ENCODE assay signal across 33 mouse cellular contexts in the genomic region with DNA sequence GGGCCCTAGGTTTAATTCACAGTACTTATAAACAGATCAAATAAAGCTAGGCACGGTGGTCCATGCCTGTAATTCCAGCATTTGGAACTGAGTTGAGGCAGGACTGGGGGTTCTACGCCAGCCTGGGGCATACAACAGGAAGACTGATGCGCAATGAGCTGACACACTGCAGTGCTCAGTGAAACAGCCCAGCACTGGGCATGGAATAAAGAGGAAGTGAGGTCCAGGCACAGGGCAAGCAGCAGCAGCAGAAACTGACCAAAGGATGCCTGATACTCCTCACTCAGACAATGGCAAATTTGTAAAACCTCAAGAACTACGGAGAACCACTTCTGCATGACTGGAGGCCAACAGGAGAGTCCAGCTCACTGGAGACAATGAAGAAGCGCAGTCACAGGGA. TPM values are rescaled to one million over a fixed set of nuclear protein-coding genes. Genes with fewer than 3 reads are reported as not detected.
A peak's percentile ranks its signal among the peaks of the same experiment; 100 is the strongest.
DNase-seq lines count a peak whose midpoint lies in the region; ATAC-seq and TF ChIP-seq lines count a peak whose summit lies in the region.
"Had no signal": no experiment of that assay in that cellular context is flagged by ENCODE, and none has a peak within 500 bp of the region (broad histone marks: within the 10 kb centered on the region; RNA-seq: fewer than 3 reads in every experiment).

No protein-coding gene starts in this region.

- TF ChIP-seq CTCF in heart, adult 2 months (IDR thresholded peaks at IDR 0.05): no peak
- no peak for TF ChIP-seq CTCF in G1E (IDR thresholded peaks at IDR 0.05; ENCODE audit: low read depth, low read length)
- TF ChIP-seq CTCF in stomach, postnatal 0 days (IDR thresholded peaks at IDR 0.05; ENCODE audit: low read depth): no peak

- H3K4me3 ChIP-seq in heart, adult 2 months: no peak overlapping the region
- no peak overlapping the region for H3K4me3 ChIP-seq in G1E (ENCODE audit: low read depth, low read length)
- H3K4me3 ChIP-seq in stomach, postnatal 0 days (ENCODE audit: low read depth, low read length): no peak overlapping the region
- H3K4me3 ChIP-seq: embryonic facial prominence, embryonic 10.5 days; embryonic facial prominence, embryonic 15.5 days; heart, embryonic 10.5 days; heart, embryonic 15.5 days; hindbrain, embryonic 12.5 days; intestine, embryonic 15.5 days; limb, embryonic 12.5 days; liver, embryonic 12.5 days; midbrain, embryonic 10.5 days; midbrain, embryonic 15.5 days had no signal

- no peak overlapping the region for H3K4me2 ChIP-seq in stomach, postnatal 0 days (replicated peaks; ENCODE audit: low read depth)
- H3K4me2 ChIP-seq: embryonic facial prominence, embryonic 15.5 days; heart, embryonic 15.5 days; hindbrain, embryonic 12.5 days; intestine, embryonic 15.5 days; limb, embryonic 12.5 days; liver, embryonic 12.5 days; midbrain, embryonic 15.5 days had no signal

- no peak for TF ChIP-seq EP300 in heart, adult 2 months (IDR thresholded peaks at IDR 0.05; ENCODE audit: insufficient read depth, low read depth, low read length)
- TF ChIP-seq EP300 in stomach, postnatal 0 days (optimal IDR thresholded peaks at IDR 0.05): no peak

- WGBS in heart, adult 2 months: 63% methylated on average over 5 of the region's 5 CpGs
- WGBS in stomach, postnatal 0 days: 67% methylated on average over 5 of the region's 5 CpGs

- H3K27me3 ChIP-seq in heart, adult 2 months (ENCODE audit: control insufficient read depth, insufficient read depth, low read length): no peaks in the 10 kb centered on the region
- H3K27me3 ChIP-seq in G1E (ENCODE audit: insufficient read depth, low read length): no peaks in the 10 kb centered on the region
- H3K27me3 ChIP-seq in stomach, postnatal 0 days (ENCODE audit: control insufficient read depth, insufficient read depth, low read length): no peaks in the 10 kb centered on the region
- H3K27me3 ChIP-seq: embryonic facial prominence, embryonic 15.5 days; heart, embryonic 15.5 days; intestine, embryonic 15.5 days; limb, embryonic 12.5 days; liver, embryonic 12.5 days; midbrain, embryonic 15.5 days had no signal

- H3K4me1 ChIP-seq in heart, adult 2 months (ENCODE audit: control insufficient read depth, insufficient read depth, low read length): peaks cover 42% of the 10 kb centered on the region
- H3K4me1 ChIP-seq in G1E (ENCODE audit: insufficient read depth, low read depth, low read length): peaks cover 5% of the 10 kb centered on the region
- H3K4me1 ChIP-seq in stomach, postnatal 0 days (replicated peaks; ENCODE audit: control insufficient read depth, insufficient read depth): peaks cover 7% of the 10 kb centered on the region; the same call in 1 of the 2 replicates
- H3K4me1 ChIP-seq: intestine, embryonic 15.5 days had no signal

- H3K9me3 ChIP-seq in G1E (replicated peaks): no peaks in the 10 kb centered on the region
- no peaks in the 10 kb centered on the region for H3K9me3 ChIP-seq in stomach, postnatal 0 days (ENCODE audit: control insufficient read depth, low read length)
- H3K9me3 ChIP-seq: embryonic facial prominence, embryonic 10.5 days; embryonic facial prominence, embryonic 15.5 days; heart, embryonic 10.5 days; heart, embryonic 15.5 days; hindbrain, embryonic 12.5 days; intestine, embryonic 15.5 days; limb, embryonic 12.5 days; liver, embryonic 12.5 days; midbrain, embryonic 10.5 days; midbrain, embryonic 15.5 days had no signal

- intact Hi-C loops in heart, adult 2 months (cut with DNase I): no loop called here
- intact Hi-C loops in heart, postnatal 36 days (cut with DNase I): no loop called here

- peaks cover 13% of the 10 kb centered on the region for H3K79me2 ChIP-seq in heart, adult 2 months (replicated peaks; ENCODE audit: control insufficient read depth, insufficient read depth, low read length)

- no peak for TF ChIP-seq POLR2A in heart, adult 2 months (IDR thresholded peaks at IDR 0.05; ENCODE audit: insufficient read depth, low read depth, low read length)

- peaks cover 22% of the 10 kb centered on the region for H3K36me3 ChIP-seq in heart, adult 2 months (ENCODE audit: control insufficient read depth, insufficient read depth, low read length)
- peaks cover 87% of the 10 kb centered on the region for H3K36me3 ChIP-seq in G1E (replicated peaks)
- peaks cover 6% of the 10 kb centered on the region; the same call in 1 of the 2 replicates for H3K36me3 ChIP-seq in stomach, postnatal 0 days (ENCODE audit: control insufficient read depth, insufficient read depth, low read length)
- H3K36me3 ChIP-seq: hindbrain, embryonic 12.5 days; intestine, embryonic 15.5 days; midbrain, embryonic 10.5 days; midbrain, embryonic 15.5 days had no signal

- peak overlapping the region; percentile 91 for H3K27ac ChIP-seq in heart, adult 2 months
- H3K27ac ChIP-seq in stomach, postnatal 0 days (replicated peaks): 0 out of 2 replicates have a peak overlapping the region, but pooled peaks have one; percentile 13
- H3K27ac ChIP-seq: embryonic facial prominence, embryonic 15.5 days; heart, embryonic 10.5 days; heart, embryonic 15.5 days; hindbrain, embryonic 12.5 days; hindbrain, postnatal 0 days; intestine, embryonic 15.5 days; kidney, postnatal 0 days; limb, embryonic 12.5 days; liver, embryonic 12.5 days; macrophage; midbrain, embryonic 10.5 days; midbrain, embryonic 15.5 days had no signal

- H3K9ac ChIP-seq in heart, adult 2 months (ENCODE audit: low read depth, low read length): no peak overlapping the region
- no peak overlapping the region for H3K9ac ChIP-seq in stomach, postnatal 0 days (ENCODE audit: low read length)
- H3K9ac ChIP-seq: embryonic facial prominence, embryonic 15.5 days; heart, embryonic 15.5 days; hindbrain, embryonic 12.5 days; intestine, embryonic 15.5 days; limb, embryonic 12.5 days; liver, embryonic 12.5 days; liver, postnatal 0 days; midbrain, embryonic 15.5 days had no signal

- peak; percentile 25; the same call in 1 of the 2 replicates for ATAC-seq in G1E (ENCODE audit: extremely low read depth, insufficient number of reproducible peaks, low FRiP score, poor library complexity, severe bottlenecking)
- ATAC-seq in common myeloid progenitor, adult 5-6 weeks (replicated peaks; ENCODE audit: low read depth, poor library complexity, severe bottlenecking): peak; percentile 79
- no peak for ATAC-seq in stomach, postnatal 0 days (ENCODE audit: low FRiP score, low TSS enrichment)
- ATAC-seq: activated CD4-positive, CD25-positive, alpha-beta regulatory T cell, adult 4 months; forebrain, embryonic 14.5 days; hindbrain, postnatal 0 days; intestine, embryonic 15.5 days; liver, embryonic 12.5 days; liver, postnatal 0 days; lung, postnatal 0 days; midbrain, embryonic 15.5 days had no signal

- DNase-seq in heart, adult 2 months: no peak
- no peak for DNase-seq in heart, postnatal 36 days
- DNase-seq in G1E (ENCODE audit: low spot score): no peak
- DNase-seq in stomach, postnatal 0 days (ENCODE audit: low spot score): no peak
- no peak for DNase-seq in embryo, embryonic 10.5 days (ENCODE audit: low spot score)
- DNase-seq in ovary, postnatal 14 days (ENCODE audit: low spot score): no peak
- DNase-seq: adrenal gland, postnatal 10 days; B cell, adult 2 months; cerebellum, adult 11-12 months; cerebellum, postnatal 10 days; gastrocnemius, postnatal 36 days; kidney, adult 8-10 months; liver, postnatal 0 days; right cerebral cortex, postnatal 4 days; thymus, adult 2 months; thymus, postnatal 4 days had no signal

RNA-seq across cellular contexts. Expression of a gene that starts 37.0 kb away (rescaled TPM):
- total RNA-seq in heart, adult 2 months (2021): 10 to 100 TPM in 1 of 2 experiments, 1 to 10 TPM in 1; 9.5 to 13.6 TPM
- 13.2 and 14.5 TPM in 2 replicates for polyA plus RNA-seq in heart, adult 2 months (2012; rRNA removed)
- total RNA-seq in heart, postnatal 36 days (2021): 10 to 100 TPM in 1 of 2 experiments, 1 to 10 TPM in 1; 10.0 to 10.8 TPM
- total RNA-seq in G1E (2014; fragmentation: Nextera tagmentation) (28.4 and 34.4 TPM in 2 replicates), G1E (2017) (13.1 TPM in 2 replicates)
- polyA plus RNA-seq in G1E (2012): 15.9 and 18.8 TPM in 2 replicates
- total RNA-seq in common myeloid progenitor, adult 5-6 weeks (2017): 5.4 and 10.8 TPM in 2 replicates
- 9.3 and 10.8 TPM in 2 replicates for polyA plus RNA-seq in stomach, postnatal 0 days (2015; fragmentation: Nextera tagmentation; extraction: Ambion mirVana)

RNA-seq across cellular contexts. Expression of a gene that starts 37.5 kb away (rescaled TPM):
- total RNA-seq in heart, adult 2 months (2021): 10 to 100 TPM; 66.6 to 74.8 TPM
- 24.2 and 35.7 TPM in 2 replicates for polyA plus RNA-seq in heart, adult 2 months (2012; rRNA removed)
- 10 to 100 TPM; 69.4 to 72.8 TPM for total RNA-seq in heart, postnatal 36 days (2021)
- total RNA-seq in G1E (2014; fragmentation: Nextera tagmentation) (107 and 124 TPM in 2 replicates), G1E (2017) (186 and 188 TPM in 2 replicates)
- 113 and 131 TPM in 2 replicates for polyA plus RNA-seq in G1E (2012)
- total RNA-seq in common myeloid progenitor, adult 5-6 weeks (2017): 126 and 156 TPM in 2 replicates
- 150 TPM in 2 replicates for polyA plus RNA-seq in stomach, postnatal 0 days (2015; fragmentation: Nextera tagmentation; extraction: Ambion mirVana)
